Mouse (Mus musculus): ENCODE measurements around the gene Lsm7.

DNA sequence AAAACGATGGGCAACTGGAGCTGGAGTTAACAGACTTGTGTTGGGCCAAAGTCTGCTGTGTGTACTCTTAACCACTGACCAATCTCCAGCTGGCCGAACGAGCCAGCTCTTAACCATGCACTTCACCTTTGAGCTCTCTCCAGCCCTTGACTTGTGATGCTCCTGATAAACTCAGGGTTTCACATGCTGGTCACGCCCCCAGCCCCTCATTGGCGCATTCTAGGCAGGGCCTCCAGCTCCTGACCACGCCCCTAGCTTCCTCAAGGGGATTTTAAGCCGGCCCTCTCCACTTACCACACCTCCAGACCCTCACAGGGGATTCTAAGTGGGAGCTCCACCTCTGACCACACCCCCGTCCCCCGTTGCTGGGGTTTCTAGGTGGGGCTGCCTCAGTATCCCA, 23.9 kb downstream of the Lsm7 start:
- TF ChIP-seq CTCF (IDR thresholded peaks at IDR 0.05; ENCODE audit: low read depth) (no peak), EP300 (IDR thresholded peaks at IDR 0.05; ENCODE audit: low read depth) (no peak)
